Mouse (Mus musculus) adipocyte (in vitro differentiated cells): ENCODE data around the gene Sytl3.

Experiments used
- DNase-seq: peaks from one replicate; pipeline ENCODE4 v3.0.0-alpha.2; 2016; ENCODE audit warnings: low spot score

The Sytl3 gene

DNA sequence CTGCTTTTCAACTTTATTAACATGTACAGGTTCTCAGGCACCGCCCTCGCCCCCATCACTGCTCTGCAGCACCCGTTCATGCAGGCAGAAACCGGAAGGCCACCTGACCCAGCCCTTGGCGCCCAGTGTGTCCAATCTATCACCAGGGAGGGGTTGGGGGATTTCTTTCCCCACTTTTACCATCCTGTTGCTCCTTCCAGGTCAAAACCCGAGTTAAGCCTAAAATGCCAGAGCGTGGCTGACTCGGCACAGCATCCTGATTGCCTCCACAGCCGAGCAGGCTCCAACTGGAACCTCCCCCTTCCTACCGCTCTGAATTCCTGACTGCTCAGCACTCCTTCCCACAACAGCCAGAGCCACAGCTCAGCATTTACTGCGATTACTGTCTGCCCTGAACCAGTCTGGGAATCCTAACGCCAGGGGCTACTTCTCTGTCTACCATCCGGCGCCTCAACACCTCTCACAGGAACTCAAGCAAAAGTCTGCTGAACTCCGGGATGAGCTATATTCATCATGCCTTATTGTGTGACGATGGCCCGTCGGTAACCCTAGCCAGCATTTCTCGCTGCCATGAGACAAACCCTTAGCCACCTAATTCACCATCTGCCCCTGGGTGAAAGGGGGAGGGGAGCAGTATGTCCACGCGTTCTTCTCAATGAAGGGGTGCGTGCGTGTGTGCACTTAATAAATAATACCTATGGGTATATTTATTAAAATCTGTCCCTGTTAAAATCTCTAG lies 120.0 kb downstream of the Sytl3 start:
- peak; percentile 58 for DNase-seq

DNA sequence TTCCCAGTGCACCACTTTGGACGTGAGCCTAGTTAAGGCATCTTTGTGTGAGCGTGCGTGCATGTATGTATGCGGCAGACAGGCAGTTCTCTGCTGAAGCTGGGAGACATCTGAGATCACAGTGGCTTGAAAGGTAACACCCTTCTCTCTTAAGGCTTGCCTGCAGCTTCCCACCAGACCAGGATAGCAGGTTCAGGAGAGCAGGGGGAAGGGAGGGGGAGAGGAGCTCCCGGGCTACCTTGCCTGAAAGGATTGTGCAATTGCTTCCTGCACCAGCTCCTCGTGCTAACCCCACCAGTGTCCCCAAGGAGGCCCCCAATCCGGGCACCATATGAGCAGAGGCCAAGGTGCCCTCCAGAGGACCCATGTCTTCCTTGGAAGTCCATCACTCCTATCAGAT lies 120.7 kb downstream of the Sytl3 start:
- DNase-seq, result no peak

GRCm38 (mm10) chr17:6780521-6781115 lies 121.7 kb downstream of the Sytl3 start:
- no peak for DNase-seq

DNA sequence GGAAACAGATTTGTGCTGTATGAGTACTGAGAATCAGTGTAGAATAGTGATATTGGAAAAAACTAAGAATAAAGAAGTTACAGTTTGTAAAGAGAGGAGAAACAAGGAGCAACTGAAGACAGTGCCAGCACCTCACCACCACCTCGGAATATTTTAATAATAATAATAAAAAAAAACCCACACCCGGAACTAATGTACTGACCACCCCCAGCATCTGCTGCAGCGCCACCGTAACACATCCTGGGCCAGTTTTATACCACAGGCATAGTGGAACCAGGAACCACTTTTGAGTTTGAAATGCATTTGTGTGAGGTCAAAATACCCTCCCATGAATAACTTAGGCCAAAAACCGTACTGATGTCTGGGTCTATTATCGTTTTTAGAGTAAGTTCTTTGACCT lies 122.4 kb downstream of the Sytl3 start:
- no peak for DNase-seq

DNA sequence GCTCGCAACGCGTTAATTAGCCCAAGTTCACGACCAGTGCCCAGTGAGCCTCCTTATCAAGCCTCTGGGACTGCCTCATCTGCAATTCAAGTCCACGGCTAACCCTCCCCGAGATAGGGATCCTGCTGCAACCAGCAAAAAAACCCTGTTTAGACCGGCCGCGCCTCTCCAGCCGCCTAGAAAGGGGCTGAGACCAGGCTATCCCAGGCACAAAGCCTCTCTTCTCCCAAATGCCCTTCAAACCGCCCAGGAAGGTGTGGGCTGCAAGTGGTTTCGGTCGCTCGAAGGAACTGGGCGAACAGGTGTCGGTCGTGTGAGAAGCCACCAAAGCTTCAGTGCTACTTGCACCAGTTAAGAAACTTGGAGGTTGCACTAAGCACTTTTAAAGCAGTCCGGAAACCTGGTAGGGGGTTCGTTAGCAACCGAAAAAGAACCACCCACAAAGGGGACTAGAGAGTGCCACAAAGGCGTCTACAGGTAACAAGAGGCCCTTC lies 123.2 kb downstream of the Sytl3 start:
- DNase-seq, result no peak

DNA sequence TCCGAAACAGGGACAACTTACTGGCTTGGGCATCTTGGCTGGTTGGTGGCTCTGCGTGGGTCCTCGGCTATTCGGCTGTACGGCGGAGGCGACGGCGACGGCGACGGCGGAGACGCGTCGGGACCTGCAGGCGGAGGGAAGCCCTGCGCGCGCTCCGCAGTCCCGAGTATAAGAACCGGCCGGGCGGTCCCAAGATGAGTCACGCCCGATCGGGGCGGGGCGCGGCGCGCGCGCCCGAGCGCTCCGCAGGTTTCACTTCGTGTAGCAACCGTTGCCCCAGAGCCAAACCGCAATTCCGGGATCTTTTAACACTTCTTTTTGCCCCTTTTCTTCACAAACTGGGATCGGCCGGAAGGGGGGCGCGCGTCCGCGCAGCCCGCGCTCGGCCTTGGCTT lies 123.7 kb downstream of the Sytl3 start, which contains the start of gene Ezr:
TSS of gene Ezr (minus strand) at position 174 of the 395 bp plus-strand sequence.
- peak; percentile 82 for DNase-seq

DNA sequence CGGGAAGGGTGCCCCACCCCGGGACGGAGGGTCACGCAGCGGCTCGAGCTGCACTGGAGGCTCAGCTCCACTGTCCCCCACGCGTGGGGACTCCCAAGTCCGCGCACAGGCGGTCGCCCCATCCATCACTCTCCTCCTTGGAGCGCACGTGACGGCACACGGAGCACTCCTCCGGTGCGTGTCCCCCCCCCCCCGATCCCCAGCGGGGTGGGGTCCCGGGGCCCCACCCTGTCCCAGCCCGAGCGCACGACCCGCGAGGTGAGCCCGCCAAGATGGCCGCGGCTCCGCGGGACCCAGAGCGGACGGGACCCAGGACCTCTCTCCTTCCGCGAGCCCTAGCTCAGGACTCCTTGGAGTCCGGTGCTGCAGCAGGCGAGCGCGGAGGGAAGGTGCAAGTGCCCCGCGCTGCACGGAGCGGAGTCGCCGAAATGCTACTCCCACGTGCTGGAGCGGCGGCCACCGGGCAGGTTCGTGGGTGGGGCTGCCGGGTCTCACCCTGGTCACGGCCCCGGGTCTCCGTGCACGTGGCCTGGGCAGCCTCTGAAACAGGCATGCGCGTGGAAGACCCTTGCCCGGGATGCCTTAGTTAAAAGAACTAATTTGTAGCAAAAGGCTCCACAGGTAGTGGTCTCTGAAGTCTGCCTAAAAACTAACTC lies 124.2 kb downstream of the Sytl3 start:
- DNase-seq, result peak; percentile 17

- no peak for DNase-seq
Measured at GRCm38 (mm10) chr17:6783756-6784357, 125.0 kb downstream of the Sytl3 start.

DNA sequence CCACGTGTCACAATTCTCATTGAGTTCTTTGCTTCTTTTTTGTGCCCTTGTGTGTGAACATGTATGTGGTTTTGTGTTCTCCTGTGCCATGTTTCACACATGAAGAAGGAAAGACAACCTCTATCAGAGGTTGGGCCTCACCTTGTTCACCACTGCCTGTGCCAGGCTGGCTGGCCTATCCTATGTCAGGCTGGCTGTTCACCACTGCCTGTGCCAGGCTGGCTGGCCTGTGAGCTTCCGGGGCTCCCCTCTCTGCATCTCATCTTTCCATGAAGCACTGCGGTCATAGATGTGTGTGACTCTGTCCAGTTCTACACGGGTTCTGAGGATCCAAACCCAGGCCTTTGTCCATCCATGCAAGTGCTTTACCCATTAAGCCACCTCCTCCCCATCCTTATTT lies 128.3 kb downstream of the Sytl3 start:
- no peak for DNase-seq
